Mouse (Mus musculus) cerebellum, adult 2 months (tissue): ENCODE data around the gene Grk3. TPM values are rescaled to one million over a fixed set of nuclear protein-coding genes. Genes with fewer than 3 reads are reported as not detected.

Experiments
- DNase-seq, 2 experiments: peaks; one replicate each; pipeline ENCODE4 v3.0.0; 2021
- H3K27ac ChIP-seq: fragments of 200-500 bp; 2 replicates; pipeline ENCODE4 v1.5.1; 2012; ENCODE audit warnings: low read length, control low read depth, inconsistent platforms; ENCODE audit not compliant: insufficient read depth
- H3K27me3 ChIP-seq: fragments of 200-500 bp; 2 replicates; pipeline ENCODE4 v1.6.1; 2012; ENCODE audit warnings: inconsistent platforms, mild to moderate bottlenecking, low read length, moderate library complexity; ENCODE audit not compliant: control insufficient read depth, insufficient read depth
- H3K4me1 ChIP-seq: fragments of 200-500 bp; 2 replicates; pipeline ENCODE4 v1.6.1; 2011; ENCODE audit warnings: low read length; ENCODE audit not compliant: control insufficient read depth, insufficient read depth
- H3K4me3 ChIP-seq: fragments of 200-500 bp; replicated peaks from 2 replicates; pipeline ENCODE3; 2011; ENCODE audit warnings: mild to moderate bottlenecking, low read depth, low read length, control low read depth; ENCODE audit not compliant: insufficient read depth
- CTCF ChIP-seq: fragments of 200-500 bp; IDR thresholded peaks from 2 replicates; pipeline ENCODE4 v1.5.1; 2011; ENCODE audit warnings: low read depth, mild to moderate bottlenecking, control low read depth, low read length, moderate library complexity, borderline replicate concordance; ENCODE audit not compliant: insufficient read depth
- POLR2A ChIP-seq: fragments of 200-500 bp; IDR thresholded peaks from 2 replicates; pipeline ENCODE4 v1.6.1; 2011; ENCODE audit warnings: low read length, control low read depth, borderline replicate concordance; ENCODE audit not compliant: insufficient read depth
- WGBS: fragments of 180-500 bp; shearing (Covaris S2); methylation state at CpG from one replicate; pipeline ENCODE4 v1.1.7; 2018; 5-methylcytosine and 5-hydroxymethylcytosine counted together
- polyA plus RNA-seq: library from polyadenylated mRNA; depleted of rRNA; stranded (reverse); fragments of >200 nt; gene quantifications from 2 replicates; pipeline ENCODE4 v1.2.3, GENCODE M21; 2012

The Grk3 gene
- polyA plus RNA-seq, 1 experiment: 58.0 TPM

DNA sequence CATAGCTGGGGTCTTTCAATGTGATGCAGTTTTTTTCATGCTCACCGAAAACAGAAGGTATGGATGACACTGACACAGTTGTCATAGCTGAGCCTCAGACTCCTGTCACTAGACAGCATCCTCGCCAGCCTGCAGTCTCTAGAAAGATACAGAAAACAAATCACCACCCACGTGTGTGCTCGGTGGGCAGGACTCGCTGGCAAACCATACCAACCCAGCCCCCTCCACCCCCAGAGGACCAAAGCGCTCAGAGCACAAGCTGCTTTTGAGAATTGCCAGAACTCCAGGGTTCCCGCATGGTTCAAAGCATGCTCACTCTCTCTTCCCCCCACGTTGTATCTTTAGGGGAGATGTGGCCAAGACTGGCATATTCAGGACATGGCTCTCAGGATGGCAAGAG, 2.6 kb upstream of the Grk3 start:
- DNase-seq: no peak
- Histone ChIP-seq H3K4me1 (peaks cover 11% of the 10 kb centered on the region), H3K27me3 (no peaks in the 10 kb centered on the region), H3K27ac (no peak overlapping the region), H3K4me3 (no peak overlapping the region)
- TF ChIP-seq POLR2A (no peak), CTCF (no peak)
- whole genome bisulfite sequencing: 31% methylated on average over 8 of the region's 8 CpGs

DNA sequence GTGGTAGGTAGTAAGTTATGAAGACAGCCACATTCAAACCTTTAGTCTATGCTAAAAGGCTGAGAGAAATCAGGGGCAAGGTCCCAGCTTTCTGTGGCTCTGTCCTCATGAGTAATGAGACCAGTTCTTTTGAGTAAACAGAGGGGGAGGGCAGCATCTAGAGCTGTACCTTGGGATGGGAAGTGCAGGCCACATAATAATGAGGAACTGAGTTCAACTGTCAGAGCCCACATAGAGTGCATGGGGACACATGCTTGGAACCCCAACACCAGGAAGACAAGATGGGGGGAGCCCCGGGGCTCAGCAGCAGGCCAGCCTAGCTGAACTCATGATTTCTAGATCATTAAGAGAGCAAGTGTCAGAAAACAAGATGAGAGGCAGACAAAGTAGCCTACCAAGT, 1.4 kb upstream of the Grk3 start:
- 94% methylated on average over 1 of the region's 1 CpGs for WGBS
- H3K4me1 ChIP-seq: peaks cover 18% of the 10 kb centered on the region
- no peak overlapping the region for H3K27ac ChIP-seq
- no peak overlapping the region for H3K4me3 ChIP-seq
- no peaks in the 10 kb centered on the region for H3K27me3 ChIP-seq
- DNase-seq: no peak
- TF ChIP-seq POLR2A (no peak), CTCF (no peak)

DNA sequence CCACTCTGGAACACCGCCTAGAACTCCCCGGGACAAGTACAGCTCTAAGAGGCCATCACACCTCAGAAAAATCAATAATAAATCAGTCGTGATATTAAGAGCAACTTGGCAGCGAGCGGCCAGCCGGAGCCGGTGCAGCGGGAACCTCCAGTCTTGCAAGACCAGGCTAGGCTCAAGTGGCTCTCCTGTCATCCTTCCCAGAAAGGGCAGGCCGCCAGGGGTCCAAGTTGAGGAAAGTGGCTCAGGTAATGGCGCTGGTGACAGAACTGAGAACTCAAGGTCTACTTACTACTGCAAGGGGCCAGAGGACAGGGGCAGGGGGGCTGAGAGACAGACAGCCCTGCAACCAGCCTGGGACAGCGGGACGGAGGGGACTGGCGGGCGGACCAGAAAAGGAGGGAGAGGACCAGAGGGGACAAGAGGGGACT, 769 bp downstream of the Grk3 start:
- TF ChIP-seq POLR2A (no peak), CTCF (no peak)
- peak overlapping the region; percentile 85 for H3K4me3 ChIP-seq
- peak; percentile 70 to 78 for DNase-seq
- WGBS: 2% methylated on average over 14 of the region's 14 CpGs
- peaks cover 39% of the 10 kb centered on the region for H3K4me1 ChIP-seq
- 0 out of 2 replicates have a peak overlapping the region, but pooled peaks have one; percentile 20 for H3K27ac ChIP-seq
- H3K27me3 ChIP-seq: no peaks in the 10 kb centered on the region

DNA sequence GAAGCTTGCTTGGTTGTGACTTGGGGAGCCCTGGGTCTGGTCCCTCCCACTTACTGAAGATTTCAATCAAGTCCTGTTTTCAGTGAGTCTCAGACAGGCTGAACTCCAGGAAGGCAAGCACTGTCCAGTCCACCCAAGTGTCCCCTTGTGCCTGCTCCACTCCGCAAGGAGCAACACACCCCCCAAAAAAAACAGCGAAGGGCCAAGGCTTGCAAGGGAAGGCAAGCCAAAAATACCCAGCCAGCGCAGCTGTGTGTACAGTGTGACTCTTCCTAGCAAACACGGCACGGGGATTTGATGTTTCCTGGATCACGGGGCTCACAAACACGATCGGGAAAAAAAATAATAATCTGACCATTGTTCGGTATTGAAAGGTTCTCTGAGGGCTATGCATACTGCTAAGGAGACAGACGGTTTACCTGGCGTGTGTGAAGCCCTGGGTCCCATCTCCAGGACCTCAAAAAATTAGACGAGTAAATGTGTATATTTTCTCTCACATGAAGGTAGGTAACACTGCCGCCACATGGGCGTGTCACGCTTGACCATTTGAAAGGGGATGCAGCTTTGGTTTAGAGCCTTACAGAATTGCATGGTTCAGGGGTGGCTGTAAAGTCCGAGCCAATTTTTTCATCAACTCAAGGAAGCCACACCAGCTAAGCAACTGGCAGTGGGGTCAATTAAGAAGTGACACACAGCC, 1.3 kb downstream of the Grk3 start:
- no peak overlapping the region for H3K27ac ChIP-seq
- 6% methylated on average over 16 of the region's 16 CpGs for WGBS
- no peaks in the 10 kb centered on the region for H3K27me3 ChIP-seq
- H3K4me1 ChIP-seq: peaks cover 45% of the 10 kb centered on the region
- DNase-seq: peak in 1 of 2 experiments; percentile 66
- no peak for TF ChIP-seq POLR2A
- TF ChIP-seq CTCF: peak; percentile 30; the same call in 1 of the 2 replicates
- H3K4me3 ChIP-seq: peak overlapping the region; percentile 85

DNA sequence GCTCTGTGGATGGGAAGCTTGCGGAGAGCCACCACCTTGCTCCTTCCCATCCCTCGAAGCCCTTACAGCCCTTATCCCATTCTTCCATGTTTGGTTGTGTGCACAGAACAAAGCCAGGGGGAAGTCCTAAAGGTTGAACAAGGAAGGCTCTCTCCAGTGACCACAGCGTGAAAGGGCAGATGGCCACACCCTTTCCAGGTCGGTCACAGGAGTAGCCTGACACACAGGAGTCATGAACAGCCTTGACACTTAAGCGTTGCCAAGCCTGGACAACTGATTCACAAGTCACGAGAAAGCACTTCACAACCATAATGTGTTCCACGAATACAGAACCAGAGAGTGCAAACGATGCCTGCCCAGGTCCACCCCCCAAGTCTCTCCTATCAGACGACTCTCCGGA, 3.7 kb downstream of the Grk3 start:
- no peak for TF ChIP-seq POLR2A
- TF ChIP-seq CTCF: no peak
- Histone ChIP-seq H3K4me3 (no peak overlapping the region), H3K4me1 (peaks cover 47% of the 10 kb centered on the region), H3K27me3 (no peaks in the 10 kb centered on the region), H3K27ac (no peak overlapping the region)
- 65% methylated on average over 10 of the region's 10 CpGs for WGBS
- DNase-seq: no peak

DNA sequence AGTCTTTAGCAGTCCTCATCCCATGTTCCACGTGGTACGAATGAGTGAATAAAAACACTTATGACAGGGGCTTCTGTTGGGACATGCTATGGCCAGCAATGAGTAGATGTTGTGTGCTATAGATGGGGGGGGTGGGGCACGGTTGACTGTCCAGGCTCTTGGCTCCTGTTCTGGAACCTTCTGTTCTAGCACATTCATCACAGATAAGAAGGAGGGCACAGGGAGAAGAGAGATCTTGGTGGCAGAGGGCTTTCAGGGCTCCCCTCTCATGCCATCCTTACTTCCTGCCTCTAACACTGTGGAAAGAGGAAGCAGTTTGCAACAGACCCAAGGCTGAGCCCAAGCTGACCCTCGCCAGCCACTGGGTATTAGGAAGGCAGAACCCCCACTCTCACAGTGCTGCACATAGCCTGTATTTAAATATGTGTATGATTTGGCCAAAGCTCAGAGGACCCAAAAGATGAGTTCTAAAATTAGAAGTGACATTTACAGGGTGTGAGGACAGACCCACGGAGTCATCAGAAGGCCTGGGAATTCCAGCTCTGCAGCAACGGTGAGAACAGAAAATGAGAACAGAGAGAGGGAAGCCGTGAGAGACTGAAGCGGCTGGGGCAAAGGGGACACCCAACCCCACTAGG, 6.3 kb downstream of the Grk3 start:
- Histone ChIP-seq H3K27ac (peak overlapping the region; percentile 47; the same call in 1 of the 2 replicates), H3K4me1 (peaks cover 62% of the 10 kb centered on the region), H3K4me3 (no peak overlapping the region), H3K27me3 (no peaks in the 10 kb centered on the region)
- TF ChIP-seq CTCF: no peak
- TF ChIP-seq POLR2A: no peak
- peak in 1 of 2 experiments; percentile 37 for DNase-seq
- 37% methylated on average over 8 of the region's 8 CpGs for WGBS

DNA sequence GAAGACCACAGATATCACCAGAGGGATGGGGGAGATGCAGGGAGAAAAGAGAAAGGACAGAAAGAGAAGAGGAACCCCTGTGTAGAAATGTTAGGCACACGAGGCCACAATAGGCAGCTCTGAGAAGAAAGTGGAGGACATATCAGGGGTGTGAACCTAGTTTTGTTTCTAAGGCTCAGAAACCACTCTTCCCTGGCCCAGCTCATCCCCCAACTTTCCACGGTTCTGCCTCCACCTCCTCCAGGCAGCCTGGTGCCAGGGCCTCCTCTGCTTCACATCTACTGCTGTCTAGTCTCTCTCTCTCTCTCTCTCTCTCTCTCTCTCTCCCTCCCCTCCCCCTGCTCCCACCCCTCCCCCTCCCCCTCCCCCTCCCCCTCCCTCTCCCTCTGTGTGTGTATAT, 7.1 kb downstream of the Grk3 start:
- 73% methylated on average over 2 of the region's 2 CpGs for WGBS
- no peak overlapping the region for H3K27ac ChIP-seq
- TF ChIP-seq POLR2A (no peak), CTCF (no peak)
- no peak overlapping the region for H3K4me3 ChIP-seq
- DNase-seq: no peak
- no peaks in the 10 kb centered on the region for H3K27me3 ChIP-seq
- H3K4me1 ChIP-seq: peaks cover 60% of the 10 kb centered on the region

DNA sequence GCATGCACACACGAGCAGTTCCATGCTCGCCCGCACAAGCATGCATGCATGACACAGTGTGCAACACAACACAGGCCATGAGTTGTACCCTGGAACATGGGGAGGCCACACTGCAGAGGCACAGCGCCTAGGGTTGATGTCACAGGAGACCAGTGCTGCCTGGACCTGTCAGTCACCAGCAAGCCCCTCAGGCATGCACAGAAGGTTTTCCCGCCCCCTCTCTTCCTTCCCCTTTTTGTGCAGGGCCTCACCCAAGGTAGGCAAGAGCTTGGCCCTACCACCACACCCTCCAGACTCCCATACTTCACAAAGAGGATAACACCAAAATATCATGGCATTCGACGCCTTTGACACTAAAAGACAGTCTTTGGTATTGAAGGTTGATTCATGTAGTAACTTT, 8.6 kb downstream of the Grk3 start:
- no peak overlapping the region for H3K4me3 ChIP-seq
- H3K27me3 ChIP-seq: no peaks in the 10 kb centered on the region
- DNase-seq: no peak
- peaks cover 58% of the 10 kb centered on the region for H3K4me1 ChIP-seq
- WGBS: 95% methylated on average over 7 of the region's 7 CpGs
- TF ChIP-seq CTCF (no peak), POLR2A (no peak)
- H3K27ac ChIP-seq: no peak overlapping the region

DNA sequence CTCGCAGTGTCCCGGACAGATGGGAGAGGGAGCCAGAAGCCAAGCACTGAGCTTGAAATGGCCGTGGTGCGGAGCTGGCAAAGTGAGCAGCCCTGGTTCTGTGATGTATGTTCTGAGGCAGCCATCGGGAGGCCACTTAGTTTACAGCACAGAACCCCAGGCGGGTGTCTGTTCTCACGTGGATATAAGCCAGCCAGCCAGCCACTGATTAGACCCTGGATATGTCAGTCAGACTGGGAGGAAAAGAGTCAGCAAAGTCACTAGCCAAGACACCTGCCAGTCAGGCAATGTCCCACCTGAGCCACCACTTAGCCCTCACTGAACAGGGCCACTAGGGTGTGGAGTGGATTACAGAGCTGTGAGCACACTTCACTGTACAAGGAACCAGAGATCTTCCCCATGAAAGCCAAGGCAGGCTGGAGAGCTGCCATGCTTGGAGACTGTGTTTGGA, 9.6 kb downstream of the Grk3 start:
- peaks cover 51% of the 10 kb centered on the region for H3K4me1 ChIP-seq
- no peak overlapping the region for H3K4me3 ChIP-seq
- no peaks in the 10 kb centered on the region for H3K27me3 ChIP-seq
- peak overlapping the region; percentile 32; the same call in 1 of the 2 replicates for H3K27ac ChIP-seq
- DNase-seq: peak; percentile 60 to 67
- 8% methylated on average over 7 of the region's 7 CpGs for WGBS
- TF ChIP-seq POLR2A: no peak
- no peak for TF ChIP-seq CTCF
